Mouse (Mus musculus) heart, embryonic 13.5 days (tissue): ENCODE measurements around the gene Nsmce1. TPM values are rescaled to one million over a fixed set of nuclear protein-coding genes. Genes with fewer than 3 reads are reported as not detected.
A peak's percentile ranks its signal among the peaks of the same experiment; 100 is the strongest.

ENCODE experiments used
- ATAC-seq: fragments of 200-750 bp; cut with Nextera tagmentation; 2 replicates; pipeline ENCODE4 v1.8.0; 2017; ENCODE audit warnings: moderate TSS enrichment; ENCODE audit not compliant: insufficient number of reproducible peaks, low FRiP score, low TSS enrichment; ENCODE audit errors: extremely low read depth
- H3K27ac ChIP-seq: fragments of 300-500 bp; sonication (generic); replicated peaks from 2 replicates; pipeline ENCODE4 v1.5.1; 2015; ENCODE audit warnings: moderate library complexity, mild to moderate bottlenecking, inconsistent platforms
- H3K27me3 ChIP-seq: fragments of 300-500 bp; sonication (generic); replicated peaks from 2 replicates; pipeline ENCODE4 v1.6.1; 2015; ENCODE audit warnings: mild to moderate bottlenecking, inconsistent platforms
- H3K36me3 ChIP-seq: fragments of 300-500 bp; sonication (generic); 2 replicates; pipeline ENCODE4 v1.6.1; 2015; ENCODE audit warnings: mild to moderate bottlenecking, inconsistent platforms
- H3K4me1 ChIP-seq: fragments of 300-500 bp; sonication (generic); 2 replicates; pipeline ENCODE4 v1.6.1; 2015; ENCODE audit warnings: inconsistent platforms
- H3K4me2 ChIP-seq: fragments of 300-500 bp; sonication (generic); 2 replicates; pipeline ENCODE4 v1.6.1; 2015; ENCODE audit warnings: inconsistent platforms, mild to moderate bottlenecking, moderate library complexity
- H3K4me3 ChIP-seq: fragments of 300-500 bp; sonication (generic); 2 replicates; pipeline ENCODE4 v1.5.1; 2015; ENCODE audit warnings: moderate library complexity, mild to moderate bottlenecking, inconsistent platforms
- H3K9ac ChIP-seq: fragments of 300-500 bp; sonication (generic); 2 replicates; pipeline ENCODE4 v1.6.1; 2015; ENCODE audit warnings: inconsistent platforms, mild to moderate bottlenecking, moderate library complexity
- H3K9me3 ChIP-seq: fragments of 300-500 bp; sonication (generic); 2 replicates; pipeline ENCODE4 v1.6.1; 2016; ENCODE audit warnings: inconsistent platforms
- WGBS: fragments of 180-500 bp; shearing (Covaris S2); methylation state at CpG from one replicate; pipeline ENCODE4 v1.1.7; 2015; ENCODE audit warnings: mixed read lengths; 5-methylcytosine and 5-hydroxymethylcytosine counted together
- polyA plus RNA-seq: library from polyadenylated mRNA; unstranded; fragments of >200 nt; fragmentation: Nextera tagmentation; extraction: Ambion mirVana; gene quantifications from 2 replicates; pipeline ENCODE4 v1.2.1, GENCODE M21; 2015

Gene Nsmce1
- polyA plus RNA-seq, 1 experiment from 2014 or later = 97.9 TPM

DNA sequence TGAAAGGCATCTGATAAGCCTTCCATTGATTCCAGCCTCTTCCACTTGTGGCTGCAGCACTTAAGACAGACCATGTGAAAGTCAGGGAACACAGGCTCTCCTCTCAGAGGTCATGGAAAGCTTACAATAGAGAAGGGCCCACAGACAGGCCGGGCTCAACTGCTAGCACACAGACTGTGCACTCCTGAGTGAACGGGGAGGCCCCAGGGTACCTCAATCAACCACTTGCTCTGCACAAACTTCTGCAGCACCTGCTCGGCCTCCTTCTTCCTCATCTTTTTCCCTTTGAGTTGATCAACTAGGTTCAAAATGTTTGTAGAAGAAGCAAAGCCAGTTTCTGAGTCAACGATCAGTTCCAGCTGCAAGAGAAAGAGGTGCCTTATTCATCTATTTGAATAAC is 20.5 kb downstream of the Nsmce1 start:
- peaks cover 45% of the 10 kb centered on the region for H3K4me1 ChIP-seq
- no peaks in the 10 kb centered on the region for H3K9me3 ChIP-seq
- no peak overlapping the region for H3K4me3 ChIP-seq
- no peaks in the 10 kb centered on the region for H3K27me3 ChIP-seq
- no peak overlapping the region for H3K27ac ChIP-seq
- no peak overlapping the region for H3K4me2 ChIP-seq
- ATAC-seq = no peak
- H3K9ac ChIP-seq = no peak overlapping the region
- WGBS = 80% methylated on average over 4 of the region's 4 CpGs
- peaks cover 54% of the 10 kb centered on the region for H3K36me3 ChIP-seq

GRCm38 (mm10) chr7:125469937-125470336 is 21.5 kb downstream of the Nsmce1 start:
- 25% methylated on average over 5 of the region's 5 CpGs for WGBS
- Histone ChIP-seq H3K27me3 (no peaks in the 10 kb centered on the region), H3K36me3 (peaks cover 64% of the 10 kb centered on the region), H3K9me3 (no peaks in the 10 kb centered on the region), H3K27ac (no peak overlapping the region), H3K4me3 (no peak overlapping the region), H3K4me2 (no peak overlapping the region), H3K4me1 (peaks cover 35% of the 10 kb centered on the region), H3K9ac (no peak overlapping the region)
- no peak for ATAC-seq

DNA sequence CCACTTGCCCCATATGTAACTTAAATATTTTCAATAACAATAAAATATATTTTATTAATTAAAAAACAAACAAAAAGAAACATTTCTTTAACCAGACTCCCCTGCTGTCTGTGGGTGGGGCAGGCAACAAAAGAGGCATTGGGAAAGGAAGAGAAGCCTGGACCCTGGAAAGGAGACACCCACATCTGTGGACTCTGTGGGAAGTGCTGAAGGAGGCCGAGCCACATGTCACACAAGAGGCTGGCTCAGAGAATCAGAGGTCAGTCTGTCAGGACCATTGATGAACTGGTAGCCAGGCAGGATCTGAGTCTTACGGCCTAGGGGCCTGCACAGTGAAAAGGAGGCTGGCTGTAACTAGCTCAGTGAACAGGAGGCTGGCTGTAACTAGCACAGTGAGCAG is 29.2 kb downstream of the Nsmce1 start:
- no peak overlapping the region for H3K9ac ChIP-seq
- ATAC-seq = no peak
- 75% methylated on average over 2 of the region's 2 CpGs for WGBS

GRCm38 (mm10) chr7:125453671-125454070 is 37.7 kb downstream of the Nsmce1 start:
- ATAC-seq = no peak
- peaks cover 8% of the 10 kb centered on the region for H3K4me1 ChIP-seq
- H3K27ac ChIP-seq = no peak overlapping the region
- no peak overlapping the region for H3K4me2 ChIP-seq
- no peak overlapping the region for H3K9ac ChIP-seq
- peaks cover 37% of the 10 kb centered on the region for H3K36me3 ChIP-seq
- no peaks in the 10 kb centered on the region for H3K9me3 ChIP-seq
- 86% methylated on average over 4 of the region's 4 CpGs for WGBS
- no peaks in the 10 kb centered on the region for H3K27me3 ChIP-seq
- H3K4me3 ChIP-seq = no peak overlapping the region

More for the DNA sequence above, 29.2 kb downstream of the Nsmce1 start:
- Histone ChIP-seq H3K9me3 (no peaks in the 10 kb centered on the region), H3K27ac (no peak overlapping the region), H3K4me1 (no peaks in the 10 kb centered on the region), H3K36me3 (peaks cover 47% of the 10 kb centered on the region), H3K4me2 (no peak overlapping the region), H3K4me3 (no peak overlapping the region), H3K27me3 (no peaks in the 10 kb centered on the region)

- no peaks in the 10 kb centered on the region for H3K27me3 ChIP-seq
- H3K36me3 ChIP-seq = peaks cover 24% of the 10 kb centered on the region
- no peaks in the 10 kb centered on the region for H3K9me3 ChIP-seq
- H3K4me2 ChIP-seq = no peak overlapping the region
- H3K27ac ChIP-seq = no peak overlapping the region
- 69% methylated on average over 2 of the region's 2 CpGs for WGBS
- H3K4me1 ChIP-seq = peaks cover 10% of the 10 kb centered on the region
- no peak for ATAC-seq
- no peak overlapping the region for H3K4me3 ChIP-seq
- H3K9ac ChIP-seq = no peak overlapping the region
Observed at GRCm38 (mm10) chr7:125451078-125451477, 40.3 kb downstream of the Nsmce1 start.

GRCm38 (mm10) chr7:125450678-125451077 is 40.7 kb downstream of the Nsmce1 start:
- 78% methylated on average over 1 of the region's 1 CpGs for WGBS
- ATAC-seq = no peak
- H3K36me3 ChIP-seq = peaks cover 21% of the 10 kb centered on the region
- peaks cover 14% of the 10 kb centered on the region for H3K4me1 ChIP-seq
- no peak overlapping the region for H3K4me2 ChIP-seq
- H3K27me3 ChIP-seq = no peaks in the 10 kb centered on the region
- no peak overlapping the region for H3K9ac ChIP-seq
- no peak overlapping the region for H3K4me3 ChIP-seq
- no peaks in the 10 kb centered on the region for H3K9me3 ChIP-seq
- H3K27ac ChIP-seq = no peak overlapping the region

- peak; percentile 85 for ATAC-seq
- 2% methylated on average over 61 of the region's 61 CpGs for WGBS
- Histone ChIP-seq H3K9ac (peak within 1 kb of the TSS; percentile 87), H3K27ac (peak within 1 kb of the TSS; percentile 97), H3K4me3 (peak within 1 kb of the TSS; percentile 71), H3K27me3 (no peaks in the 10 kb centered on the region), H3K36me3 (no peaks in the 10 kb centered on the region; the same call in 1 of the 2 replicates), H3K9me3 (no peaks in the 10 kb centered on the region), H3K4me1 (peaks cover 20% of the 10 kb centered on the region), H3K4me2 (peak within 1 kb of the TSS; percentile 93)
Observed at GRCm38 (mm10) chr7:125444464-125445401, 46.7 kb downstream of the Nsmce1 start, which contains the start of gene Kdm8. TSS of gene Kdm8 (plus strand) at chr7:125444676.

- Histone ChIP-seq H3K36me3 (no peaks in the 10 kb centered on the region; the same call in 1 of the 2 replicates), H3K9ac (peak overlapping the region; percentile 87), H3K4me3 (peak overlapping the region; percentile 71), H3K27ac (peak overlapping the region; percentile 97), H3K27me3 (no peaks in the 10 kb centered on the region), H3K4me2 (peak overlapping the region; percentile 93), H3K4me1 (peaks cover 20% of the 10 kb centered on the region), H3K9me3 (peaks cover 6% of the 10 kb centered on the region; the same call in 1 of the 2 replicates)
- no peak for ATAC-seq
- 22% methylated on average over 10 of the region's 10 CpGs for WGBS
Observed at GRCm38 (mm10) chr7:125444076-125444463, 47.3 kb downstream of the Nsmce1 start.

DNA sequence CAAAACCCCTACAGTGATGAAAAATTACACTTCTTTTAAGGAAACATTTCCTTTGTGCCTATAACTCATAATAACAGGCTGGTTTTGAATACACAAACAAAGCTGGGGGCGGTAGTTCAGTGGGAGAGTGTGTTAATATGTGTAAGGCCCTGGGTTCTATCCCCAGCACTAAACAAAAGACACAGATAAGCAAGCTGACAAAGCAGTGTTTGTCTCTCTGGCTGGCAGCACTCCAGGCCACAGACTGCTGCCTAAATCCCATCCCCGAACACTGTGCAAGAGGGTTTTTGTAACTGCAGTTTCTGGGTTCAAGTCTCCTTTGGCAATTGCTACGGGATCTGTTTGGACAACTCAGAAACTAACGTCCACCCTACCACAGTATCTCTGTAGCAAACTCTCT is 49.1 kb downstream of the Nsmce1 start:
- H3K4me2 ChIP-seq = no peak overlapping the region
- H3K27ac ChIP-seq = no peak overlapping the region
- H3K27me3 ChIP-seq = no peaks in the 10 kb centered on the region
- WGBS = 55% methylated on average over 4 of the region's 4 CpGs
- H3K9ac ChIP-seq = no peak overlapping the region
- peaks cover 20% of the 10 kb centered on the region for H3K4me1 ChIP-seq
- no peaks in the 10 kb centered on the region; the same call in 1 of the 2 replicates for H3K36me3 ChIP-seq
- no peak for ATAC-seq
- peaks cover 7% of the 10 kb centered on the region; the same call in 1 of the 2 replicates for H3K9me3 ChIP-seq
- H3K4me3 ChIP-seq = no peak overlapping the region

GRCm38 (mm10) chr7:125434666-125435290 is 56.6 kb downstream of the Nsmce1 start:
- ATAC-seq = no peak
- WGBS = 42% methylated on average over 8 of the region's 8 CpGs
- Histone ChIP-seq H3K9ac (no peak overlapping the region), H3K4me1 (no peaks in the 10 kb centered on the region), H3K4me2 (no peak overlapping the region), H3K36me3 (no peaks in the 10 kb centered on the region), H3K27ac (no peak overlapping the region), H3K4me3 (no peak overlapping the region), H3K9me3 (peaks cover 11% of the 10 kb centered on the region; the same call in 1 of the 2 replicates), H3K27me3 (0 out of 2 replicates have a peak, but pooled peaks cover 3% of the 10 kb centered on the region)

GRCm38 (mm10) chr7:125433874-125434273 is 57.5 kb downstream of the Nsmce1 start:
- Histone ChIP-seq H3K27ac (no peak overlapping the region), H3K4me2 (no peak overlapping the region), H3K4me1 (peaks cover under 1% of the 10 kb centered on the region), H3K9ac (no peak overlapping the region), H3K9me3 (peaks cover 5% of the 10 kb centered on the region; the same call in 1 of the 2 replicates), H3K36me3 (no peaks in the 10 kb centered on the region), H3K27me3 (0 out of 2 replicates have a peak, but pooled peaks cover 3% of the 10 kb centered on the region), H3K4me3 (no peak overlapping the region)
- 80% methylated on average over 3 of the region's 3 CpGs for WGBS
- no peak for ATAC-seq
